Mouse (Mus musculus) thymus, postnatal 36 days (tissue): ENCODE measurements around the gene Olfr1413.

Experiments
- DNase-seq, 2 experiments: peaks; one replicate each; pipeline ENCODE4 v3.0.0; 2022; ENCODE audit warnings: mixed read lengths in 2 of 2

Gene Olfr1413

DNA sequence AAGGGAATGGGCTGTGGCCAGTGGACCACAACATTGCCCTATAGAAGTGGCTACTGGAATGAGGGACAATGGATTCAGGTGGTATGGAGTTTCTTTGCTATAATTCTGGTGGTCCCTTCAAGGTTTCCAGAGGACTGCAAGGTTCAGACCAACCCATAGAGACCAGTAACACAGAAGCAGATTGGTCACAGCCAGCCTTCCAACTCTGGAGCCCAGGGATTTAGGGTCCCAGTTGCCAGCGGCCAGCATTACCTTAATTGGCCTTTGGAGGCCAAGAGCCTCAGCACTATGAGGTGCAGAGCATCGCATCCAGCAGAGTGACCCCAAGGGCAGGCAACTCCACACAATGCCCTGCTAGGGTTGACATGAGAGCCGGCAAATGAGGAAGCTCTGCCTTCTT is at the start of gene Olfr1413:
TSS of gene Olfr1413 (plus strand) at position 301 of the 400 bp plus-strand sequence.
- DNase-seq, result no peak

DNA sequence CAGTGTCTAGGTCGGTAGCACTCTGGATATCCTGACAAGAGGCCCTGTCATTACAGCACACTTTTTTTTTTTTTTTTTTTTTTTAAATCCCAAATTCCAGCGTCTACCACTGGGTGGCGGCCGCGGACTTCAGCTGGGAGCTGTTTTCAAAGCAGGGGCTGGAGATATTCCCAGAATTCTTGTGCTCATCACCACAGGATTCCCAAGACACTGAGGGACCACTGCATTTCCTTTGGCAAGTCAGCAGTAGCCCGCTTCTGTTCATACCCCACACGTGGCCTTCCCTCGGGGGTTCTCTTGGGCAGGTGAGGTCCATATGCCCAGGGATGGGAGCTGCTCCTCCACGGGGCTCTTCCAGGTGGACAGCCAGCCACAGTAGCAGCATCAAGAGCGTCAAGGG is 49.7 kb upstream of the Olfr1413 start:
- no peak for DNase-seq

DNA sequence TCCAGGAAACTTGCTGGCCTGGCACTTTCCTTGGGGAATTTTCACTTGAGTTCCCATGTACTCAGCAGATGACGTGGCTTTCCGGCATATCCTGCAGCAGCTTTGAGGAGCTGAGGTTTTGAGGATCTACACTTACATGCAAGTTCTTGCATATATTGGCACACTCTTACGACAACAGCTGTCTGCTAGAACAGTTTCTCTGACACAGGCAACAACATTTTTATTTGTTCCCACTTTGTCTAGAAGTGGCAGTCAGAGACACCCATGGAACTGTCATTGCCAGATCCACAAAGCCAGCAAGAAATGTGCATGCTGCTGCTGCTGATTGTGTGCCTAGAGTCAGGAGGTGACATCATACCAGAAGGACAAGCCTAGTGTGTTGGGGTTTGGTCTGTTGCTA is 47.4 kb upstream of the Olfr1413 start:
- no peak for DNase-seq

DNA sequence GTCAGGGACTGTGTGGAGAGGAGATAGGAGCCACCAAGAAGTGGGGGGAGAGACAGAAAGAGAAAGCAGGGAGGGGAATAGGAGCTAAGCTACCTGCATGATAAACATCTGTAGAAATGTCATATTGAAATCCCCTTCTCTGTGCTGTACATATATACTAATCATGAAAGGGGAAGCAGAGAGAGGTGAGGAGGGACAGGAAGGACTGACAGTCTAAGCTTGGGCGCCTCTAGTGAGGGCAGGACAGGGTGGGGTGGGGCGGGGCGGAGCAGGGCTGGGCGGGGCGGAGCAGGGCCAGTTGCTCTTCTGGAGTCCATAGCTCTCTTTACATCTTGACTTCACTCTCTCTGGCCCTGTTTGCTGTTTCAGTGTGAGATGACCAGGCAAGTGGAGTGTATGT is 34.1 kb upstream of the Olfr1413 start:
- DNase-seq, result no peak

DNA sequence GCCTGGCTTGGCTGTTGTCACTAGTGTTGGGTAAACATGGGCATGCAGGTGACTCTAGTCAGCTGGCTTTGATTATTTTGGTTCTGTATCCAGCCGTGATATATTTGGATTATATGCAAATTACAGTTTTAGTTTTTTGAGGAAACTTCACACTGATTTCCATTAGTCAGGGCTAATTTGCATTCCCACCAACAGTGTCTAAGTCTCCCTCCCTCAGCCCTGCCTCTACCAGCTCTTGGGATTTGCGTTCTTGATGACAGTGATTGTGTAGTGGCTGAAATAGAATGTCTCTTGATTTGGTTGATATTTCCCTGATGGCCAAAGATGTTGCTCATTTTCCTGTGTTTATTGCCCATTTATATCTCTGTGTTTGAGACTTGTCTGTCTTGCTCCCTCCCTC is 32.1 kb upstream of the Olfr1413 start:
- DNase-seq, result no peak

DNA sequence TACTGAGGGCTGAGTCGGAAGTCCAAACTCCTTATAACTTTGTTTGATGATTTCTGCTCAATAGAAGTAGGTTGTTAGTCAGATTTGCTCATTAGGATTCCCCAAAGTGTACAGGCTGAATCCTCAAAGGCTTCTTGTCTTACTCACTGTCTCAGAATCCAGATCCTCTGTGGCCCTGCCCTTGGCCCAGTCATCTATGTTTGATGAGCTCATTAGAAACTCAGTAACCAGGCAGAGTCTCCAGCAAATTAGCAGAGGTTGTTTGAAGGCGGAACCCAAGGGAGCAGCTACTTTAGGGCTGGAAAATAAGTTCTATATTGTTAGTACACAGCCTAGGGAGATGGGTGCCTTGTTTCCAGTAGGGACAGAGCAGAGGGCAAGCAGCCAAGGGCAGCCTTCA is 25.2 kb upstream of the Olfr1413 start:
- no peak for DNase-seq

DNA sequence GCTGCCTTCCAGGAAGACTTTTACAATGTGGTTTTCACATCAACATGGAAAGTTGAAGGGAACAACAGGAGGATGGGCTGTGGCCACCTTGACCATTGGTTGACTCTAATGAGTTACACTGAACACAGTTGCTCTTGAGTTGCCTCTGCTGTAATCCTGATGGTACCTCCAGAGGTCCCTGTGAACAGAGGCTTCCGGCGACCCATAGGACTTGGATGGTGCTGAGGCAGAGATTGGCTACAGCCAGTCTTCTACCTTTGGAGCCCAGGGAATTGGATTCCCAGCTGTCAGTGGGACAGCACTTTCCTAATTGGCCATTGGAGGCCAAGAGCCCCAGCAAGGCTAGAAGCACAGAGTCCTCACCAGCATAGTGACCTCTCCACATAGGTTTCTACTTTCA is 14.4 kb downstream of the Olfr1413 start, which contains the start of gene Olfr1412:
TSS of gene Olfr1412 (plus strand) at position 301 of the 400 bp plus-strand sequence.
- no peak for DNase-seq

DNA sequence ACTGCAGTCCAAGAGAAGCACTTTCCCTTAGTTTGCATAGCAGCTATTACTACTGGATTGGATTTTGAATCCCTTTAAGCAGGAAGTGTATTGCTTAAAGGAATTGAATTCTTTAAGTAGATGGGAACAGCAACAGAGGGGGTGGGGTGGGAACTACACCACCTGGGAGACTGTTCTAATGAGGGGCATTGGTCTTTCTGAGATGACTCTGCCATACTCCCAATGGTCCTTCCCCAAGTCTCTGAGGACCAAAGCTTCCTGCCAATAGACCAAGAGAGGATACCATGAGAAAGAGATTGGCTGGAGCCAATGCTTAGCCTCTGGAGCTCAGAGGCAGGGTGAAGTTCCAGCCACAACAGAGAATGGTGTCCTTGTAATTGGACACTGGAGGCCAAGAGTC is 23.0 kb downstream of the Olfr1413 start, which contains the start of gene Olfr1411:
TSS of gene Olfr1411 (plus strand) at position 301 of the 400 bp plus-strand sequence.
- no peak for DNase-seq

DNA sequence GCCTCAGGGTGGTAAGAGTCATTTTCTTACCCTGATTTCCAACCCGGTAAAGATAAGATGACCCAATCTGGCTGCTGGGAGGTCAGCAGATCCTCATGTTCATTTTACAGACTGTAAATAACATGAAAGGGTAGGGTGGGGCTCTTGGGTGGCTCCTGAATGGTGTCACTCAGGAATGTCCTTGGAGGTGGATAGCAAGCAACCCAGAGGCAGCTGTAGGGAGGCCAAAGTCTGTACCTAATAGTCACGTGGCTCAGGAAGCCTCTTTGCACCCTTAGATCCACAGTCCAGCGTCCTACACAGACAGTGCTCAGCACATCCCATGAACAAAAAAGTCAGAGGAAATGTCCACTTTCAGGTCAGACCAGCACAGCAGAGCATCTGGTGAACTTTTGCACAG is 24.9 kb downstream of the Olfr1413 start:
- no peak for DNase-seq

DNA sequence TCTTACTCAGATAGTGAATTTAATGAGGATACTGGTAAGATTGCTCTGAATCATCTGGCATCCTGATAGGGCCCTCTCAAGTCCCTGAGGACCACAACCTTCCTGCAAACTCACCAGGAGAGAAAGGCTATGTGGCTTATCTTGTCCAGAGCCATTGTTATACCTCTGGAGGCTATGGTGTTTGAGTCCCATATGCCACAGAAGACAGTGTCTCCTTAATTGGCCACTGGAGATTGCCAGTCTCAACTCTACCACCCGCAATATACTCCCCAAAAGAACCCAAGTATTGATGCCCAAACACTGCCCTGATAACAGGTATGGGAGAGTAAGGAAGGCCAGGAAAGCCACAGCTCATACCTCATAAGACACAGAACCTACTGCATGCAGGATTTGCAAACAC is 34.4 kb downstream of the Olfr1413 start, which contains the start of gene Olfr1410:
TSS of gene Olfr1410 (plus strand) at position 301 of the 400 bp plus-strand sequence.
- DNase-seq, result no peak

DNA sequence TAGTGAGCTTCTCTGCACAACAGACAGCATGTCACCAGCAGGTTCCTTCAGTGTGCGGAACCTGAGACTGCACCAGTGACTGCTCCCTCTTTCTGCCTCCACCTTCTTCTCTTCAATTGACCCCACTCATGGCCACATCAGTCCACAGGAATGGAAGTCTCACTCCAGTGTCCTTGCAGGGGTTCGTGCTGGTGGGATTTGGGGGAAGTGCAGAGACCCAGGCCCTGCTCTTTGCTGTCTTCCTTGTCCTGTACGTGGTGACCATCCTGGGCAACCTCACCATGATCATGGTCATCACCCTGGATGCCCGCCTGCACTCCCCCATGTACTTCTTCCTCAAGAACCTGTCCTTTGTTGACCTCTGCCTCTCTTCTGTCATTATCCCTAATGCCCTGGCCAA is 36.6 kb downstream of the Olfr1413 start:
- no peak for DNase-seq

DNA sequence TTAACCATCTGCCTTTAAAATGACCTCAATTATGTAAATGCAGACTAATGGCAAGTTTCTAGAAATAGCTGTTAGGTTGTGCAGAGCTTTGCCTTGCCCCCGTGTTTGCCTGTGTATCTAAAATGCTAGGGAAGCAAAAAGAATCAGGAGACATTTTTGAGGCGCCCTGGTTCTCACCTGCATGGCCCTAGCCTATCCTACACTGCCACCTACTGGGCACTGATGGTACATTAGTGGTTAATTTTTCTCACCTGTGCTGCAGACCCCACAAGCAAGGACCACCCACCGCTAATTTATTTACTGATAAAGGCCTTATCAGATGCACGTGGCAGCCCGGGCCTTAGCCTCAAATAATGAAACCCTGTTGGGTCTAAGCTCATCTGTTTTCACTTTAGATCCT is 39.9 kb downstream of the Olfr1413 start:
- DNase-seq, result peak; percentile 21 to 41

DNA sequence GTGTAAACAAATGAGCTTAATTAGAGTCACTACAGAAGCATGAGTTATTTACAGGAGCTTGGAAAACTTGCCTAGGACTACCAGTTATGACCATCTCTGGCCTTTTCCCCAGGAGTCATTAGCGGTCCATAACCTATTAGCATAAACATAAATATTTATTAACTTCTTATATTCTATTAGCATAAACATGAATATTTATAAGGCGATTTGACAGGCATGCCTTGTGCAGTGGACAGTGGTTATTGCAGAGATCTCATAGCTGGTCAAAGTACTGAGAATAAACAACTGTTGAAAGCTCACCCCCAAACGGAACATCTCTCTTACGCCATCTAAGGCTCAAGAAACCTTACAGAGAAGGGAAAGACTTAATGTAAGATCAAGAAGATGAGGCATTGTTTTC is 42.1 kb downstream of the Olfr1413 start:
- no peak for DNase-seq

DNA sequence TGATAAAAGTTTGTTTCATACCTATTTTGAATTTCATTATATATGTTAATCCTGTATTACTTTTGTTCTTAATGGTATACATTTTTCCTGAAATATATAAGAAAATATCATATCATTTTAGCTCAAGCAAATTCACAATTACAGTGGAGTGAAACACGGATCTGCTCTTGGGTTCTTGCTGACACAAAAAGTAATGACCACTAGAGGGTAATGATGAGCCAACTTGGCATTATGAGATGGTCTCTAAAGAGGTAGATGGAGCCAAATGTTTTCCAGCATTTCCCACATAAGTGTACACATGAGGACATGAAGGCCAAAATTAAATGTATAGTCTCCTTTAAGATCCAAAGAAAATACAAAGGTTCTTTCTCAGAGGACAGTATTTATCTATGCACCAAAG is 43.4 kb downstream of the Olfr1413 start:
- no peak for DNase-seq

DNA sequence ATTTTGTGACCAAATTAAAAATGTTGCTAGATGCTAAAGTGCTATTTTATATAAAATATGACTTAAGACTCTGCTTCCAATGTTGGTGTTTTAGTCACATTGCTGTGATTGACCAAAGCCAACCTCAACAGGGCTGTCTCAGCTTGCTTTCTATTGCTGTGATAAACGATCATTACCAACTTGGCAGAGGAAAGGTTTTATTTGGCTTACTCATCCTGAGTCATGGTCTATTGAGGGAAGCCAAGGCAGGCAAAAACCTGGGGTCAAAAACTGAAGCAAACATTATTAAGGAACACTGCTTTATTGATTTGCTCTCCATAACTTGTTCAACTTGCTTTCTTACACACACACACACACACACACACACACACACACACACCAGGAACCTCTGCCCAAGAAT is 44.9 kb downstream of the Olfr1413 start:
- DNase-seq, result no peak

DNA sequence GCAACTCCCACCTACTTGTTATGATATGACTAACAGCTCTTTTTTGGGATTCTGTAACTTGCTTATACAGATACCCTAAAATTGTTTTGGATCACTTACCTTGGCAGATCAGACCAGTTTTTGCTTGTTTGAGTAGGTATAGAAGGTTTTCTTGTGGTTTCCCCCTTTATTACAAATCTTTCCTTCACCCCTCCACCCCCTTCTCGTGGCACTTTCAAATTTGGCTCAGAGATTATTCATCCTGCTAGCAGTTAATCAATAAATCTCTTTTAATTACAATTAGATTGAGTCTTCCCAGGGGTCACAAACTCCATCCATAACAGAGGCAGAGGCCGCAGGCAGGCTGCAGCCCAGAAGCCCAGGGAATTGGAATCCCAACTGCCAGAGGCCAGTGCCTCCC is 46.4 kb downstream of the Olfr1413 start, which contains the start of gene Olfr12:
TSS of gene Olfr12 (plus strand) at position 301 of the 400 bp plus-strand sequence.
- DNase-seq, result no peak

DNA sequence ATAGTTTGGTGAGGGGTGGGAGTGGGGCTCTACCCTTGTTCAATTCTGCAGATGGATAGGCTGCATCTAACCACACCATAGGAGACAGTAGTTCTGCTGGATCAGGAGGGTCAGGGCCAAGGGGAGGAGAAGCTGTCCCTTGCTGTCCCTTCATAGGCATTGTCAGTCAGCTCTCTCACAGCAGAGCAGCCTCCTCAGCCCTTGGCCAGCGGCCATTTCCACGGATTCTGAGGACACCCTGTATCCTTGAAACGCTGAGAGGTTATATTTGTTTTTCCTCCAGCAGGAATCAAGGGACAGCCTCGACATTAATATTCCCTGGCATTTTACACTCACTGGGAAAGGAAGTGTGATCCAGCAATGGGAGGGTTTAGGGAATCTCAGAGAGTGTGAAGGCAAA is 47.2 kb downstream of the Olfr1413 start:
- DNase-seq, result no peak
